12 mouse cellular contexts compared by ENCODE assay signal in genomic region chr11:97418834-97419539, GRCm38 (mm10). TPM values are rescaled to one million over a fixed set of nuclear protein-coding genes. Genes with fewer than 3 reads are reported as not detected.
DNase-seq lines count a peak whose midpoint lies in the region; ATAC-seq and TF ChIP-seq lines count a peak whose summit lies in the region.
"Had no signal": no experiment of that assay in that cellular context is flagged by ENCODE, and none has a peak within 500 bp of the region (broad histone marks: within the 10 kb centered on the region; RNA-seq: fewer than 3 reads in every experiment).

No protein-coding gene starts in this region.

- peak overlapping the region; percentile 59 for H3K9ac ChIP-seq in heart, embryonic 13.5 days
- H3K9ac ChIP-seq in embryonic facial prominence, embryonic 12.5 days = 0 out of 2 replicates have a peak overlapping the region, but pooled peaks have one; percentile 24
- H3K9ac ChIP-seq: limb, embryonic 15.5 days had no signal

- 73% methylated on average over 14 of the region's 14 CpGs for WGBS in heart, embryonic 13.5 days
- 48% methylated on average over 14 of the region's 14 CpGs for WGBS in embryonic facial prominence, embryonic 12.5 days

- no peak for ATAC-seq in heart, embryonic 13.5 days (ENCODE audit: extremely low read depth, insufficient number of reproducible peaks, low FRiP score, low TSS enrichment)
- no peak for ATAC-seq in embryonic facial prominence, embryonic 12.5 days (ENCODE audit: insufficient number of reproducible peaks, insufficient read depth, low FRiP score, low TSS enrichment)

- H3ac ChIP-seq in myocyte (ENCODE audit: control insufficient read depth, insufficient read length) = no peak overlapping the region

- no peaks in the 10 kb centered on the region for H3K27me3 ChIP-seq in heart, embryonic 13.5 days (replicated peaks)
- H3K27me3 ChIP-seq in embryonic facial prominence, embryonic 12.5 days = no peaks in the 10 kb centered on the region
- no peaks in the 10 kb centered on the region for H3K27me3 ChIP-seq in myocyte (ENCODE audit: control insufficient read depth, insufficient read depth, insufficient read length)
- H3K27me3 ChIP-seq: limb, embryonic 15.5 days had no signal

- peaks cover 73% of the 10 kb centered on the region for H3K4me1 ChIP-seq in heart, embryonic 13.5 days
- peaks cover 37% of the 10 kb centered on the region for H3K4me1 ChIP-seq in embryonic facial prominence, embryonic 12.5 days

- intact Hi-C loops in heart, postnatal 25 days (cut with DNase I) = no loop called here

- H3K4me2 ChIP-seq in heart, embryonic 13.5 days = no peak overlapping the region
- H3K4me2 ChIP-seq in embryonic facial prominence, embryonic 12.5 days (replicated peaks) = no peak overlapping the region
- peak overlapping the region; percentile 37 for H3K4me2 ChIP-seq in myocyte (ENCODE audit: low read depth)
- H3K4me2 ChIP-seq: limb, embryonic 15.5 days had no signal

- peaks cover 4% of the 10 kb centered on the region; the same call in 1 of the 2 replicates for H3K36me3 ChIP-seq in heart, embryonic 13.5 days
- H3K36me3 ChIP-seq in embryonic facial prominence, embryonic 12.5 days = no peaks in the 10 kb centered on the region
- no peaks in the 10 kb centered on the region for H3K36me3 ChIP-seq in myocyte (ENCODE audit: control insufficient read depth, insufficient read depth)
- H3K36me3 ChIP-seq: limb, embryonic 15.5 days had no signal

- H3K4me3 ChIP-seq in heart, embryonic 13.5 days = no peak overlapping the region
- no peak overlapping the region for H3K4me3 ChIP-seq in embryonic facial prominence, embryonic 12.5 days
- no peak overlapping the region for H3K4me3 ChIP-seq in myocyte
- H3K4me3 ChIP-seq: limb, embryonic 15.5 days had no signal

- DNase-seq in heart, postnatal 25 days (ENCODE audit: low spot score) = no peak
- peak; percentile 90 for DNase-seq in layer of hippocampus, adult 9-11 months
- no peak for DNase-seq in layer of hippocampus, postnatal 10 days (ENCODE audit: low spot score in 2 of 2)
- DNase-seq in thymus, postnatal 36 days = no peak
- DNase-seq: adrenal gland, adult 2 months; kidney, adult 11 months; lung, adult 2 months; right cerebral cortex, postnatal 4 days had no signal

- peak overlapping the region; percentile 58; the same call in 1 of the 2 replicates for H3K27ac ChIP-seq in heart, embryonic 13.5 days (replicated peaks)
- no peak overlapping the region for H3K27ac ChIP-seq in embryonic facial prominence, embryonic 12.5 days
- H3K27ac ChIP-seq: limb, embryonic 15.5 days had no signal

- H3K9me3 ChIP-seq in heart, embryonic 13.5 days = no peaks in the 10 kb centered on the region
- no peaks in the 10 kb centered on the region for H3K9me3 ChIP-seq in embryonic facial prominence, embryonic 12.5 days
- H3K9me3 ChIP-seq: limb, embryonic 15.5 days had no signal

- no peak for TF ChIP-seq POLR2A in myocyte (IDR thresholded peaks at IDR 0.05; ENCODE audit: insufficient read length, low read depth)

- H3K79me2 ChIP-seq in myocyte (ENCODE audit: control insufficient read depth, insufficient read depth) = peaks cover 77% of the 10 kb centered on the region

TF ChIP-seq in myocyte, 11 proteins besides CTCF, POLR2A, EP300 and RAD21:
- TF ChIP-seq SRF (IDR thresholded peaks at IDR 0.05; ENCODE audit: control insufficient read depth, insufficient read length, low read depth) (no peak), MYOD1 (IDR thresholded peaks at IDR 0.05; ENCODE audit: control insufficient read depth in 1 of 3, insufficient read length in 2 of 3, low read depth in 2 of 3) (no peak), TCF3 (IDR thresholded peaks at IDR 0.05; ENCODE audit: insufficient read length, low read depth) (no peak), E2F4 (IDR thresholded peaks at IDR 0.05; ENCODE audit: insufficient read depth) (no peak)

RNA-seq across cellular contexts. Expression of gene Arhgap23, which starts 3.7 kb away (rescaled TPM):
- 6.6 and 6.9 TPM in 2 replicates for polyA plus RNA-seq in heart, embryonic 13.5 days (2015; fragmentation: Nextera tagmentation; extraction: Ambion mirVana)
- total RNA-seq in heart, postnatal 25 days (2021) = 10 to 100 TPM; 14.8 to 19.4 TPM
- 10 to 100 TPM; 73.3 to 77.4 TPM for total RNA-seq in layer of hippocampus, postnatal 10 days (2021)
- polyA plus RNA-seq in embryonic facial prominence, embryonic 12.5 days (2016; fragmentation: Nextera tagmentation; extraction: Ambion mirVana) = 8.5 and 10.1 TPM in 2 replicates
- 41.9 TPM for polyA plus RNA-seq in myocyte (2012; fragmentation: generic; extraction: Trizol)

RNA-seq across cellular contexts. Expression of gene Socs7, which starts 56.6 kb away (rescaled TPM):
- polyA plus RNA-seq in heart, embryonic 13.5 days (2015; fragmentation: Nextera tagmentation; extraction: Ambion mirVana) = 3.2 and 3.4 TPM in 2 replicates
- total RNA-seq in heart, postnatal 25 days (2021) = 10 to 100 TPM; 17.9 to 19.9 TPM
- 10 to 100 TPM; 69.2 to 72.6 TPM for total RNA-seq in layer of hippocampus, postnatal 10 days (2021)
- 5.5 and 6.1 TPM in 2 replicates for polyA plus RNA-seq in embryonic facial prominence, embryonic 12.5 days (2016; fragmentation: Nextera tagmentation; extraction: Ambion mirVana)
- 19.8 TPM for polyA plus RNA-seq in myocyte (2012; fragmentation: generic; extraction: Trizol)
